Mouse (Mus musculus) mature B cell (primary cell): ENCODE data around the gene 1700010B08Rik.
"Not testable (repeated sequence)": the region's sequence is repeated elsewhere in the genome, so short reads cannot be mapped to it uniquely, and the experiment has no call there.

Source experiments
- in situ Hi-C: fragments of 300-500 bp; cut with MboI; formaldehyde crosslinking; loops from 2 replicates; pipeline ENCODE4 v1.14.3; 2019

1700010B08Rik gene

DNA sequence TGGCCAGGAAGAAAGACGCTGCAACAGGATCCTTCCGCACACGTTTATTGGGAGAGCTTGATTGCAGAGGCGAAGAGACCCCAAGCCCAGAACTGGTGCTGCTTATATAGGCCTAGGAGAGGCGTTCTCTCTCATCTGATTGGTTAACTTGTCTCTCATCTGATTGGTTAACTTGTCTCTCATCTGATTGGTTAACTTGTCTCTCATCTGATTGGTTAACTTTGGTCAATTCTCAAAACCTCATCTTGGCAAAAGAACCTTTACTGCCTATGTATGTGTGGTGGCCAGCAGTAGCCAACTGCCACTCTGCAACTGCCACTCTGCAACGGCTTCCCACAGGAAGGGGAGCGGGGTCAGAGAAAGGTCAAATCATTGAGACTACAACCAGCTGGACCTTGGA, at the start of gene 1700010B08Rik:
Gene 1700010B08Rik, plus strand, starts transcription at position 301 of the 400 bp plus-strand sequence.
- in situ Hi-C loops = not testable (repeated sequence)

DNA sequence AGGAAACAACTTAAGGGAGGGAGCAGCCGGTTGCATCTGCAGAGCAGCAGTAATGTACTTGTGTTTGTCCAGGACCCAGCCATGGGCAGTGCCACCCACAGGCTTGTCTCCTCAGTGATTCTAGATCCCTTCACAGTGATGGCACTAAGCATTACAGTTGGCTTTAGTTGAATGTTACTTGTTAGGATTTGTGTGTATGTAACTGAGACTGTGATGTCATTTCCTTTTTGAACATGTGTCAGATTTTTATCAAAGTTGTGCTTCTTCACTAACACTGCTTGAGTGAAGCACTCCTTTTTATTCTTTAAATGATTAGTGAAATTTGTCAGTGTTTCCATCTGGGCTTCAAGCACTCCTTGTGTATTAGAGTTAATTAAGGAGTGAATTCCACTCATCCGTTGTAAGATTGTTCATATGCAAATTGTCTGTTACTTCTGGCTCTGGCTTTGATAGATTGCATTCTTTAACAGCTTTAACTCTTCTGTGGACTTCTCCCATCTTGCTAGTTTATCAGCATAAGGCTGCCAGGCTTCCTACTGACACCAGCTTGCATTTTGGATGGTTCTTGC, 46.8 kb upstream of the 1700010B08Rik start:
- in situ Hi-C loops = no loop called here

DNA sequence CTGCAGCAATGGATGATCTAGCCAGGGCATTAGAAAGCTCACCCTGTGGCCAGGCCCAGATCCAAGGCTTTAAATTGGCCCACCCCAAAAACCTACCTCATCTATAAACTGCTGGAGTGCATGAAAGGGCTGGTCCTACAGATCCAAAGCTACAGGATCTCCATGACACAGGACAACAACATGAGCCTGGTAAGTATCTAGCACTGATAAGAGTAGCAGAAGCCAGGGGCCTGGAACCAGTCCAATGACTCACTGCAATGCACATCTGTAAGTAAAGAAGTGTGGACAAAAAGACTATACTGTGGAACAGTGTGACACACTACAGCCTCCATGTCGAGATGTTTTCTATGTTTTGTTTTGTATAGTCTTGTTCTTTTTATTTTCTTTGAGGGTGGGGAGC, 45.7 kb upstream of the 1700010B08Rik start:
- in situ Hi-C loops = no loop called here

DNA sequence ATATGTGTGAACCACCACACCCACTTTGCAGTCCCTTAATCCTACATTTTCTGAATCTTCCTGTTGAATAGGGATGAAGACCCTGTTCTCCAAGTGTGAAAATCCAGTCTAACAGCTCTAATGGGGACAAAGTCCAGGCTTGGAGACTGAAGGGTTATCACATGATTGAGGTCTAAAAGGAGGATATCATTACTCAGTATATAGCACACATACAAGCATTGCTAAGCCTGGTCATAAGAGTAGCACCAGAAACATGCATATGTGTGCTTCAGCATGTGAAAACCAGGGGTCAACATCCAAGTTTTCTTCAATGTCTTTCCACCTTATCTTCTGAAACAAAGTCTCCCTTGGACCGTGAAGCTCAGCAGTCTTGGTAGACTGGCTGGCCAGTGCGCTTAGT, 40.6 kb upstream of the 1700010B08Rik start:
- in situ Hi-C loops = no loop called here

DNA sequence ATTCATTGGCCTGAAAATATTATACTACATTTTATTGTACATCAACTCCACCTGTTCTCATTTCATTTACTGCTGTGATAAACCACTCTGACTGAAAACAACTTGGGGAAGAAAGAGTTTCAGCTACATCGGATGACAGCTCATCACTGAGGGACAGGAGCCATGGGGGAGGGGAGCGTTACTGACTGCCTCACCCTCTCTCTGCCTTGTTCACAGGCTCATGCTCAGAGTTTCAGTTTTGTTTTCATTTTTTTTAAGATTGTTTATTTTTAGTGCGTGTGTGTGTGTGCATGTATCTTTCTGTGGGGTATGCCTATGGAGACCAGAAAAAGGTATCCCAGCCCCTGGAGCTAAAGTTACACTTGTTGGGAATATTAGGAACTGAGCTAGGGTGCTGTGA, 40.0 kb upstream of the 1700010B08Rik start:
- in situ Hi-C loops = no loop called here

DNA sequence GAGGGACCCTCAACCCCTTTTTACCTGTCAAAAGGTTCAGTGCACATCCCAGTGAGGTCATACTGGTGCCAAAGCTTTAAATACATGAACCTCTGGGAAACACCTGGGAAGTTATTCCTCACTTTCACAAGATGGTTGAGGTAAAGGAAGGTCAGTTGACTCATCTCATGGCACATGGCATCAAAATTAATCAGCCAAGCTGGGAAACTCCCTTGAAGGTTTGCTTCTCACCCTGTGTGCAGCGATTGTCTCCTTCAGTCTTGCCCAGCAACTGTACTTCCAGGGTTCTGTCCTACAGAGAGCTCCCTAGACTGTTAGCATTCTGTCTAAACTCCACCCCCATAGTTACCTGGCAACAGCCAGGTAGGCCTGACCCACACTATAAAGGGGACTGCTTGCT, 39.1 kb upstream of the 1700010B08Rik start:
- in situ Hi-C loops = no loop called here

DNA sequence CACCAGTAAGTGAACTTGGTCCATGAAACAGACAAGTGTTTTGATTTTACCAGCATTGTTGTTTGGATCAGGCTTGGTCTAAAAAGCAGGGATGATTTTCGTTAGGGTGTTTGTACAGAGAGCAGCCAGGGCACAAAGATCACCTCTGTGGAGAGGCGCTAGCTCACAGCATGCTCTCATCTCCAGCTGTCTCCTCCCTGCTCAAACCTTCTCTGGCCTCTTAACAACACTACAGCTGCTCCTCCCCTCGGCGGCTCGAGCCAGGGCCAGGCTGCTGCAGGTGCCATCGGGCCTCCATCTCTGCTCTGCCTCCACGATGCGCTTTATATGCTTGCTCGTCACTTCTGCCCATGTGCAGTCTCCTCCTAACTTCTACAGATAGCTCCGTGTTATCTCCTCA, 36.4 kb upstream of the 1700010B08Rik start:
- in situ Hi-C loops = no loop called here

DNA sequence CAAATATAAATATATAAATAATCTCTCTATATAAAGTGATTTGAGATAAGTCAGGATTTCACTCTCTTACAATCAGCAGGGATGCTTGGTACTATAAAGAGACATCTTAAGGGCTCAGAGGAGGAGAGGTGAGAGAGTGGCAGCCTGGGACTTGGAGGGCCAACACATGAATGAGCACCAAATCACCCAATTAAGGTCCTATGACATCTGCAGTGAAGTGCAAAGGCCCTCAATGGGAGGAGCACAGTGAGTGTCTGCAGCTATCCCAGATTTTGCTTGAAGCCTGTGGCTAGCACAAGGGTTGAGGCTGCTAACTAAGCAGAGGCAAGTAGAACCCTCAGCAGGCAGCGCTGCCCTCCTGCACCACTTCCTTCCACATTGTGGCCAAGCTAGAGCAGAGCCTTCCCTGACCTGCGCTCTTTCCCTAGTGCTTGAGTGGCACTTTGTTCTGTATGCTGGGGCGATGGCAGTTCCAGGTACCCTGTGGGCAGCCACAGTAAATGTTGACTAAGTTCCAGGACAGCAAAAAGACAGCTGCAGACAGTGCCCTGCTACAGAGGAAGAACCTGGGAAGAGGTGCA, 33.3 kb upstream of the 1700010B08Rik start:
- in situ Hi-C loops = no loop called here

DNA sequence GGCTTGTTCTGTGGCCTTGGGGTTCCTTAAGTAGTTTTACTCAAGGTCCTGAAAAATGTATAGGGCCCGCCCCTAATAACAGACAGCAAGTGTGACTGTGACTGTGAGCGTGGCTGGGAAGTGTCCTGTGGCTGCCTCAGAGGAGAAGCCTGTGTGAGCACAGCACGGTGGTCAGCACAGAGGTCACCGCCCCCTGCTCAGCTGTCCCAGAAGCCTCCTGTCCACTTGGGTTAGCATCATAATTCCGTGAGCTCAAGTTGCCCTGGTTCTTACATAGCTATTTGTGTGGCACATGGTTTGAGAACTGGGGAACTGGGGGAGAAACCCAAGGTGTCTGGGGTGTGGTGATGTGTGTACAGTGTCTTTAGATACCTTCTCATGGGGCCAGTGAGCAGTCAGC, 31.9 kb upstream of the 1700010B08Rik start:
- in situ Hi-C loops = no loop called here

DNA sequence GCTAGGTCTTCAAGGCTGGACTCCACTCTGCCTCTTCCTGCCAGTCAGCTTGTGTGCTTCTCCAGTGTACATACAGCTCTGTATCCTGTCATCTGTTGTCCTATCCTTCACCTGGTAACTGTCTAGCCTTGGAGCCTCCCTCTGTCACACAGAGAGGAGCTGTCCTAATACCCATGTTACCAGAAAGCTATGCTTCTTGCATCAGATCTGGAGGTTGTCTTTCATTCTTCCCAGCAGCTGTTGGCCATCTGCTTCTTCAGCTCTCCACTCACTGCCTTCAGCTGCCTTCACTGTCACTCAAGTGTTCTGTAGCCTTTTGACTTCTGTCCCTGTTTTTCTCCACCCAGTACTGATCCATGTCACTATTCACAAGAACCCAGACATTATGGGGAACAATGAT, 29.4 kb upstream of the 1700010B08Rik start:
- in situ Hi-C loops = no loop called here

DNA sequence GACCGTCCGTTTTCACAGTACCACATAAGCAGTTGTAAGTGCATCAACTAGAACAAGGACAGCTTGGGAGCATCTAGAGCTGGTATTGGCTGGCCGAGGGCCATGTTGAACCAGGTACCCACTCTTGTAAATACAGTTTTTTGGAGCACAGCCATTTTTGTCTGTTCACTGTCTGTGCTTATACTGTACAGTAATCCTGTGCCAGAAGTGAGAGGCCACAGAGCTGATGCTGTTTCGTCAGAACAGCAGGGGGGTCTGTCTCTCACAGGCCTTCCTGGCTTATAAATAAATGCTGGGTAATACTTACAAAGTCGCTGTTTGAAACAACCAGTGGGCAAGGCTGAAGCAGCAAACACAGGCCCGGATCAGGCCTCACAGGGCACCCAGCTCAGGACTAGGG, 27.5 kb upstream of the 1700010B08Rik start:
- in situ Hi-C loops = no loop called here

DNA sequence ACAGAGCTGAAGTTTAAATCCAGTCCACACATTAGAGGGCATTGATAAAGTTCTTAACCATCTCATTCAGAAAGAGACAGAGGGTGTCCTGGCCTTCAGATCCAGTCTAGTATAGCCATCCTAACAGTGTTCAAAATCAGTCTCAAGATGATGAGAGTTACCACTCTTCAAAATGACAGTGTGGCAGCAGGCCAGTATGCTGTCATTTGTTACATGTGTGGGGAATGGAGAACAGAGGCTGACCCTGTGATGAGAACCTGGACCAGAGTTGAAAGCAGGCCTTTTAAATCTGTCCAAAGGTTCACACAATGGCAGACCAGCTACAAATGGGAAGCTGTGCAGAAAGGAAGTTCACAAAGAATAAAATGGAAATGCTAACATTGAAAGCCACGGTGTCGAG, 26.5 kb upstream of the 1700010B08Rik start:
- in situ Hi-C loops = no loop called here

DNA sequence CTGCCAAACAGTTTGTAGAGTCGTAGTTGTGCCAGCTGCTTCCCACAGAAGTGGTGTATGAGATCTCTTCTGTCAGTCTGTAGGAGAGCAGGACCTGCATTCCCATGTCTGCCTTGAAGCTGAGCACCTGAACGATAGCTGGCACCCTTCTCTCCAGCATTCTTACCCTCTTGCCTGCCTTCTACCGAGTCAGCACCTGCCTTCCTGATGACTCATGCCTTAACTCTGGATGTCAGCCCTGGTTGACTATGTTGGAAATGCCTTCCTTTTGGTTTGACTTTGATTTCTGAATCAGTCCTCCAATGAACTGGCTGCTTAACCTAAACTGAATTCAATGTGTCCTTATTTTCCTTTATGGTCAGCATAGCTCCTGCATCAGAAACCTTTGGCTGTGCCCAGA, 20.4 kb upstream of the 1700010B08Rik start:
- in situ Hi-C loops = no loop called here

DNA sequence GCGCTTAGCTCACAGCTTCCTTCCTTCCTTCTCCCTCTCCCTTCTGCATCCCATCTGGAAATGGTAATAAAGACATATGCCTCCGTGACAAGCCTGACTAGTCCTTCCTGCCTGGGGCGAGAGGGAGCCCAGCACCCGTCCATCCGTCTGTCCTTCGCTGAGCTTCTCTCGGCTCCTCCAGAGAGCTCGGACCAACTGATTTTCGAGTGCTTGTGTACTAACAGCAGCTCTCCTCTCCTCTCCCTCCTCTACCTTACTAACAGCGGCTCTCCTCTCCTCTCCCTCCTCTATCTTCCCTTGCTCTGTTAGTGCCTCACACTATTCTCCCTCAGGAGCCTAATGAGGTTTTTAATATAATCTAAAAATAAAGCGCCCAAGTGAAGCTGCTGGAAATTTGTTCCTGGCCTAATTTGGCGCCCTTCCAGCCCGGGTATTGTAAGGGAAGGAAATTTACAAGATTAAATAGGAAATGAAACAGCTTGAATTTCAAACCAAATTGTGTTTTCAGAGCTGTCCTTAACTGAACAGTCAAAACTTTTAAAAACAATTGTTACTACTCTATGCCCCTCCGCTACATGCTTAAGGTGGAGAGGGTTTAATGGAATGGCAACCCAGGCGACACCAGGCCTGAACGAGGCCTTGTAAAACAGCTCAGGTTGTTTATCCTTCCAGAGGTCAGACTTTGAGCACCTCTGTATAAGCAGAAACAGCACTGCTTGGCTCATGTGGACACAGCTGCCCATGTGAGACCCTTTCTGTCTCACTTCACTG, 16.9 kb upstream of the 1700010B08Rik start:
- in situ Hi-C loops = no loop called here

DNA sequence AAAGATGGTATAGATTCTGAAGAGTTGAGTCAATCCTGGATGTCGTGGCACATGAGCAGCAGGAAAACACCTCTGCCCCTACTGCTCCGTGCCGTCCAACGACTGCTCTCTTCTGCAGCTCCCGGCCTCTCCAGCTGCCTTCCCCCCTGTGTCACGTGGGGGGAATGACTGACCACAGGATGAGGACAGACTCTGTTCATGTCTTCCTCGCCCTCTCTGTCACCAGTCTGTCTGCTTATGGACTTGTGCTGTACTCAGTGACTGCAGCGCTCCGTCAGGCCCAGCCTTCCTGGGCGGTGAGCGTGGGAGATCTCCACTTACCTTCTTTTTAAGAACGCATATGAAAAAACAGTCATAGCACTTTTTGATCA, 16.4 kb upstream of the 1700010B08Rik start:
- in situ Hi-C loops = no loop called here

DNA sequence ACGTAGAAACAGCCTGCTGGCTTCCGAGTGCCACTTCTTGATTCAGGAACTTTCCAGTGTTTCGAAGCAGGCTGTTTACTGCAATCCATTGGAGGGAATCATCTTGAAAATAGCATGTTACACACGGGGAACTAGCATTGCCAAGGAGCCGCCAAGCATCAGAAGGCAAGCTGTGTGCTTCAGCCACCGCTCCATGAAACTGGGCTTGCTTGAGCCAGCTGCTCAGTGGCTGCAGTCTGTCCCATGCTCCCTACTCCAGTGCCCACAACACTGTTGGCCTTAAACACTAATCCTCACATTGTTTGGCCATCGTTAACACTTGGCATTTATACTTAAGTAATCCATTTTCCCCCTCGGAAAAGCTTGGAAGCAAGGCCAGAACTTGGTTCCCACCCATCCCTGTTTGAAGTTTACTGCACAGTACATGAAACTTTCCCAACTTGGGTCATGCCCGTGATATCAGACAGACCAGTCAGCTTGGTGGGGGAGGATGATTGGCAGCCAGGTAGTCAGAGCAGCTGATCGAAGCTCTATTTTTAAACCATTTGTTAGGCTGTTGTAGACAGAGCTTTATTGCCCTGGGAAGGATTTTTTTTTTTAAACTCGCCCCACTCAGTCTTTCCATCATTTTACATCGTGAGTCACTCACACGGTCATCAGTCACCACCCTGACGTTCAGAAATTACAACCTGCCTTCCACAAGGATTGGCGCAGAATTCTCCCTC, 13.2 kb upstream of the 1700010B08Rik start:
- in situ Hi-C loops = no loop called here

DNA sequence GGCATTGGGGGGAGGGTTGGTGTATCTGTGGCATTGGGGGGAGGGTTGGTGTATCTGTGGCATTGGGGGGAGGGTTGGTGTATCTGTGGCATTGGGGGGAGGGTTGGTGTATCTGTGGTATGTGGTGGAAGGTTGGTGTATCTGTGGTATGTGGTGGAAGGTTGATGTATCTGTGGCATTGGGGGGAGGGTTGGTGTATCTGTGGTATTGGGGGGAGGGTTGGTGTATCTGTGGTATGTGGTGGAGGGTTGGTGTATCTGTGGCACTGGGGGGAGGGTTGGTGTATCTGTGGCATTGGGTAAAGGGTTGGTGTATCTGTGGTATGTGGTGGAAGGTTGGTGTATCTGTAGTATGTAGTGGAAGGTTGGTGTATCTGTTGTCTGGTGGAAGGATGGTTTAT, 11.6 kb upstream of the 1700010B08Rik start:
- in situ Hi-C loops = not testable (repeated sequence)

DNA sequence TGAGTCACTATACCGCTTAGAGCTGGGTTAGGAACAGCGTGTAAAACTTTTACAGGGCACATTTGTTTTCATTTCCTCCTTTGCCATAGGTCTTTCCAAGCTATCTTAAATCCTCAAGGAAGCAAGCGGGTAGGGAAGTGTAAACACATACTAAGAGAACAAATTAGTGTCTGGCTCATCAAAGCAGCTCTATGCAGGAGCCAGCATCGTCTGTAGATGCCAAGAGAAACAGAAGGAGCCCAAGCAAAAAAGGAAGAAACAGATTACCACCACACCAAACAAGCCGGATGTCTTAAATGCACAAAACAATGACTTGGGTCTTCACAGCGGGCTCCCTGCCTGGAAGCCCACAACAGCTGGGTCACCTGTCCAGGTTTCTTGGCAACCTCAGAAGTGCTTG, 9.0 kb upstream of the 1700010B08Rik start:
- in situ Hi-C loops = no loop called here

DNA sequence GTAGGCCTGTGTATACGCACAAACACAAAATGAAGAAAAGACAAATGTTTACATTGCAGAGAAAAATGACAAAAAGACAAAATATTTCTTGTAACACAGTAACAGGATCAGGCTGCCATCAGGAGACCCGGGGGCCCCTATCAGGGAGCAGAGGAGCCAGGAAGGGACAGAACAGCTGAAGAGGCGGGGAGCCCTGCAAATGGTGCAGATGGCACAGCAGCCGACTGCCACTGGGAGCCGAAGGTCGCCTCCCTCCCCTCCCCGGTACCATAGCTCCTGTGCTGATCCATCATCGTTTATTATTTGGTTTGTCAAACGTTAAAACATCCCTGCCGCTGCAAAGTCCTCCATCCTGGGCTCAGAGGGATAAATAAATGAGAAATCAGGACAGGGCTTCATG, 6.6 kb upstream of the 1700010B08Rik start:
- in situ Hi-C loops = no loop called here

DNA sequence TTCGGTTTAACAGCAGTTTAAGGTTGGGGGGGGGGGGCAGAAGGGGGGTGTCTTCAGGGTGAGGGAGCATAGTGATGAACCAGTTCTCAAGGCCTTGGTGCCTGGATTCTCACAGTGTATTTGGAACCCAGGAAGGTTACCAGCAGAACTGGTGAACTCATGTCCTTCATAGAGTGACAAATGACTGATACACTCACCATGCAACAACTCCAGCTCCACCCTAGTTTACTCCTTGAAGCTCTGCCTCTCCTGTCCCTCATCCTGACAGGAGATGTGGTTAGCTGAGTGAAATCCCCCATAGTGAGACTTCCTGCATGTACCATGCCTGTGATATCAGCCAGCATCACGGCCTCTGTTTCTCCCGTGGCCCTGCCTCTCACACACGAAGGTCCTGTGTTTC, 6.0 kb upstream of the 1700010B08Rik start:
- in situ Hi-C loops = no loop called here

DNA sequence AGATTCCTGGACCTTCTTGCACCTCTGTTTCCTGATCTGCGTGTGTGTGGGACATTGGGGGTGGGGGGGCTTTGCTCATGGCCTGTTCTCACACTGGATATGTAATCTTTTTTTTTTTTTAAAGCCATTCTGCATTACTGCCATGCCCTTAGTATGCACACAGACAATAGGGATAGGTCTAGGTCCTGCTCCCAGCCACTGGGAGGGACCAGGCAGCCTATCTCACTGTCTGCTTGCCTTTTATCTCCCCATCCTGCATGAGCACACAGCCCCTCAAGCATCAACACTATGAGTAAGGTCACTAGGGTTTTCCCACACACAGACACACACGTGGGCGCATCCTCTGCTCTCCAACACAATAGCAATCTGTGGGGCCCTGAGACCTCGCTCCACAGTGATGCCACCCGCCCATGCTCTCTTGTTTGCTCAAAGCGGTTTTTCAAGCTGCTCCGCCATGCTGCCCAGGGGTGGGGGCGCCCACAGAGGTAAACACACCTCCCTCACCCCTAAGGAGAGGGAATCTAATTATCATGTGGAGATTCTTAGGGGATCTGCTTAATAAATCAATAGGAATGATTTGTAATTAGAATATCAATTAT, 4.5 kb upstream of the 1700010B08Rik start:
- in situ Hi-C loops = no loop called here

DNA sequence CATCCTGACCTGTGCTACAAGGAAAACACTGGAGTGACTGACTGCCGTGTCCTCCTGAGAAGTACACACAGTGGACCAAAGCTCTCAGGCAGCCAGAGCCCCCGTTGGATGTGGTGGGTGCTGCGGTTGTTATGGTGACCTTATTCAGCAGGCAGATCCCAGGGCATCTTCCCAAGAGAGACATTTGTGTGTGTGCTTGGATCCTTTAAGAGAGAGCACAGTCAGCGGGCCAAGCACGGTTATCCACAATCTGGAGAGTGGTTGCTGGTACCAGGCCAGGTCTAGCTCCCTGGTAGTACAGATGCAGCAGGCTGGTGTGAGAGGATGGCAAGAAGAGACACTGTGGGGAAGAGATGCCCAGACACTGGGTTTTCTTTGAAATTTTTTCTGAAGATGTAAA, 2.2 kb upstream of the 1700010B08Rik start:
- in situ Hi-C loops = no loop called here
